Mouse (Mus musculus) testis, postnatal 14 days (tissue): ENCODE data around the gene Itgbl1.

Experiments used
- DNase-seq: peaks from one replicate; pipeline ENCODE4 v3.0.0; 2021; ENCODE audit warnings: low spot score

The Itgbl1 gene

GRCm38 (mm10) chr14:123967996-123968395, 308.2 kb downstream of the Itgbl1 start:
- no peak for DNase-seq

GRCm38 (mm10) chr14:123990591-123991195, 330.9 kb downstream of the Itgbl1 start:
- DNase-seq = no peak
